Mouse (Mus musculus) left cerebral cortex, adult 8-10 months (tissue): ENCODE measurements around the gene Greb1. TPM values are rescaled to one million over a fixed set of nuclear protein-coding genes. Genes with fewer than 3 reads are reported as not detected.

Experiments used
- DNase-seq, 2 experiments: peaks; one replicate each; pipeline ENCODE4 v3.0.0; 2022; ENCODE audit warnings: low spot score in 2 of 2
- total RNA-seq, 4 experiments: library from RNA; stranded (reverse); gene quantifications; 2 replicates each; pipeline ENCODE4 v1.2.4; 2022

Gene Greb1
- total RNA-seq, 4 experiments from 2014 or later = 0.63 to 1.5 (median 1.2) TPM

GRCm38 (mm10) chr12:16764776-16765445, 35.8 kb downstream of the Greb1 start:
- no peak for DNase-seq

DNA sequence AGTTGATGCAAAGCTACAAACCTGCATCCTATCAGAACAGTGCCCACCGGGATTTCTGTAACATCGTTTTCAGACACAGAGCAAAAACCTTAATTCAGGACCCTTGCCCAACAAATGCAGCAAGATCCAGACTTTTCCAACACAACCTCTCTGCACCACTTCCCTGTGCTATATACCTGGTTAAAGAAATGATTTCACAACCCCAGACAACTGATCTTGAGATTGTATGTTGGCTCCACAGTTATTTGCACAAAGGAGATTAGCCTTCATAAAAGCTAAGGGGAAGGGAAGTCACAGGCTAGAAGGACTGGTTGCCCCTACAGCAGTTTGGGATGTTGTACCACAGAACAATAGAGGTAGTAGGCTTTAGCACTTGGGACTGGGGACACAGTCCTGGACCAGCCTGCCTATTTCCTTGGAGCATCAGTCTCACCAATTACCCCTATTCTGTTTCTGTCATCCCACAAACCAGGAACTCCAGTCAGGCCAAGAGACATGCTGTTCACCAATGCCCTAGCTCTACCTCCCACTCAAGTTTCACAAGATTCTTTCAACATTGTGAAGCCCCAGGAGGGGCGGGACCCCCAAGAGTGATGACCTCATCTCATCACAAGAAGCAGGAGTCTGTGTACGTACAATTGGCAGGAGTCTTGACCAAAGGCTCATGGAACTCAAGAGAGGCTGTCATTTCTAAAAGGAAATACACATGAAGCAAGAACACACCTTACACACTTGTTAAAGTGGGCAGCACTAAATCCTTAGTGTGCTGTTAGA, 36.9 kb downstream of the Greb1 start:
- no peak for DNase-seq

DNA sequence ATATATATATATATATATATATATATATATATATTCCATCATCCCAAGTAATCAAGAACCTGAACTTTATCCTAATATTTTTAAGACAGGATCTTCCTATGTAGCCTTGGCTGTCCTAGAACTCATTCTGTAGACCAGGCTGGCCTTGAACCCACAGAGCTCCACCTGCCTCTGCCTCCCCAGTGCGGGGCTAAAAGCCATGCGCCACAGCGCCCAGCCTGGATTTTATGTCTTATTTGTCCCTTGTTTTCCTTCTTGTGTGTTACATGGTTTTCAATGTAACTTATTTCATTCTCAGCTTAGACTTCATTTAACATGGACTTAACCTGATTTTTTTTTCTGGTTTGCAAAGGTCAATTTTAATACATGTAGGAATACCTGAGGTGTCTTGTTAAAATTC, 39.2 kb downstream of the Greb1 start:
- no peak for DNase-seq

DNA sequence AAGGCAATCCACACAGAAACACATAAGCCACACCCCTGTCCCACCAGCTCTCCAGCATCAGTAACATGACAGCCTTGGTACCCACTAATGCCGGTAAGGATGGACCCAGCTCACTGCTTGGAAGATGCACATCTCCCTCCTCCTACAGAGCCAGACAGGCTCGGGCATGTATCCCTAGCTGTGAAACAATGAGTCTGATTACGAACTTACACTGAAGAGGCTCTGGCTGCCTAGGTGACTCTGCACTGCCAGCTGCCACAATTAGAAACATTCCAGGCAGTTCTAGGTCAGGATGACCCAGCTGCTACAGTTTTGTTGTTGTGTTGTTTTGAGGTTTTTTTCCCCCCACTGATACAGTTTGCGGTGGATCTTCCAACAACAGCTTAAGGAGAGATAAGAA, 40.4 kb downstream of the Greb1 start:
- DNase-seq = no peak

DNA sequence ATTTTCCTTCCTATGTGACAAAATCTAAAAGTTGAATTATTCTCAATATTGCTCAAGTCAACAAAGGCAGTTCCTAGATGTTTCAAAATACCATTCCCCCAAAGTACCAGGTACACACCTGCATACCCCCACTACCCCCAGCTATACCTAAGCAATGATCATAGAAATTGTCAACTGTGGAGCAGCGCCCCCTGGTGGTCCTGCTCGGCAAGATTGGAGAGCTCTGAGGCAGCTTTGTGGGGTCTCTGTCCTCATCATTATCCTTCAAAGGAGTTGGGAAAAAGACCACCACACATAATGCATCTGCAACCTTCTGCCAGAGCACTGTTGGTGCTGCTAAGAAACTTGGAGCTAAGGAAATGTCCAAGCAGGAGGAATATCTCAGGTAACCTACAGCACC, 46.4 kb downstream of the Greb1 start:
- peak in 1 of 2 experiments; percentile 34 for DNase-seq

- DNase-seq = no peak
These were observed 47.1 kb downstream of the Greb1 start for GRCm38 (mm10) chr12:16753555-16753954.

GRCm38 (mm10) chr12:16753110-16753509, 47.6 kb downstream of the Greb1 start:
- DNase-seq = no peak

GRCm38 (mm10) chr12:16752236-16752840, 48.3 kb downstream of the Greb1 start:
- no peak for DNase-seq

GRCm38 (mm10) chr12:16751609-16752008, 49.1 kb downstream of the Greb1 start:
- no peak for DNase-seq

GRCm38 (mm10) chr12:16740059-16740458, 60.6 kb downstream of the Greb1 start:
- DNase-seq = no peak

DNA sequence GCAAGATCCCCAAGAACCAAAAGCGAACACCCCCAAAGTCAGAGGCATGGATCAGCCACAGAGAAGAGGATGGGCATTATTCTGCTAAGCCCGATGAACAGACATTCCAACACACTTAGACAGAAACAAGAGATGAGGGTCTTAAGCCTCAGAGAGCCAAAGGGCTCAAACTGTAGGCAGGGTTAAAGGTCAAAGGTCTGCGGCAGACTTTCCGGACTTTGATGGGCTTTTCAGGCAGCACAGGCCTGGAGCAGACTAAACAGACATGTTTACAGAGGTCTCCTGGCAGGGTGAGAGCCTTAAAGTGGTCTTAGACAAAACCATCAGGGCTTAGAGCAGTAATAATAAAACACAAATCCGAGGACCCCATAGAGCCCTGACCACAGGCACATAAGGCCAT, 63.4 kb downstream of the Greb1 start:
- no peak for DNase-seq

GRCm38 (mm10) chr12:16734698-16735097, 66.0 kb downstream of the Greb1 start:
- DNase-seq = no peak

GRCm38 (mm10) chr12:16734009-16734408, 66.7 kb downstream of the Greb1 start:
- no peak for DNase-seq

GRCm38 (mm10) chr12:16731121-16731741, 69.5 kb downstream of the Greb1 start:
- DNase-seq = no peak

GRCm38 (mm10) chr12:16730196-16730595, 70.5 kb downstream of the Greb1 start:
- no peak for DNase-seq

GRCm38 (mm10) chr12:16728221-16728620, 72.5 kb downstream of the Greb1 start:
- DNase-seq = no peak

- no peak for DNase-seq
These were observed 74.5 kb downstream of the Greb1 start for GRCm38 (mm10) chr12:16726229-16726628.

GRCm38 (mm10) chr12:16723601-16724000, 77.1 kb downstream of the Greb1 start:
- no peak for DNase-seq

DNA sequence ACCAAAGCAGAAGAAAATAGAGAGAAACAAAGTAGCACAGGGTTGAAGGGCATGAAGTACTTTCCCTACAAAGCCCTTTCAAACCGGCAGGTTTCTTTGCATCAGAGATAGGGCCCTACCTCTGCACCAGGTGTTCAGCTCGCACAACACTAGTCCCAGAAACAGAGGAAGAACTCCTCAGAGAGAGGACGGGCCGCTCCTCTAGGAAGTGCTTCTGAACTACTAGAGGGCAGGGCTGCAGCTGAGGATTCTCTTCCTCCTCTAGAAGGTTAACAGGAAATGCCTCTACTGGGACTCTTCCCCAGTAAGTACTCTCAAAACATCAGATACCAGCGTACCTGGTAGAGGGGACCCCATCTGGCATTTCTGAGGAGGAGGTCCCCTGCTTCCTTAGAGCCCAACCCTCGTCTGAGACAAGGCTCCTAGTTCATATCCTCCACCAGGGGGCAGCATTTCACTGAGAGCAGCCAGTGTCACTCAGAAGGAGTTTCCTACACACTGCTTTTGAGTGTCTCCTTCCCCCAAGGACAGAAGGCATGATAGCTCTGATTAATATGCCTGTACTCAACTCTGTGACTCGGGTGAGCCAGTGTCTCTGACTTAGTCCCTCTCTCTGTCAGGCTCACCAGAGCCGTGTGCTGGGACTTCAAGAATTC, 81.9 kb downstream of the Greb1 start:
- DNase-seq = peak in 1 of 2 experiments; percentile 9

DNA sequence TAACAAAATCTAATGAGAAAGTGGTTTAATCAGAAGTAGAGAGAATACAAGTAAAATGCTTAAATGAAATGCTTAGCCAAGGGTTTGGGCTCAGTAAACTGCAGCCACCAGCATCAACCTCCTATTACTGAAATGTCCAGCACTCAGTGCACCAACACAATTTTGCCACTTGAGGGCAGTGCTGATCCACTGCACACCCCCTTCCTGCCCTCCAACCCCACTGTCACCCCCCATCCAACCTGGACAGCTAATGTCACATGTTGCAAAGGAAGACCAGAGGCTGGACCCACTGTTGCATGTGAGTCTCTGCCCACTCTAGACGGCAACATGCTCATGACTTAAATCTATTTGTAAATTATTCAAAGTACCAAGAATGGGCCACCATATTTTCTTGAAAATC, 83.0 kb downstream of the Greb1 start:
- no peak for DNase-seq

DNA sequence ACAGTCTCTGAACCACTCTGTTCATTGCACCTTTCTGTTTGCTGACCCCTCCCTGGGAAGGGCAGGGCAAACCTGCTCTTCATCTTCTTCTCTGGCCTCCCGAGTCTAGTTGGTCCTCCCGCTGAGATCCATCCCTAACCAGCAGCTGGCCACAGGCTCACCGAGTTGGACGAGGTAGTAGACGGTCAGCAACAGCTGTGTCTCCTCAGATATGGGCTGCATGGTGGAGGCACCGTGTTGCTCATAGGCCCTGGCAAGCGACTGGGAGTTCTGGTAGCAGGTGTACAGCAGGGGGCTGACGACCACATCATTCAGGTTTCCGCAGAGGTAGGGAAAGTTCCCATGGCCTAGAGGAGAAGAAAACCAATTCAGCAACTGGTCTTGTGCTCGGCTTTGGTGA, 86.1 kb downstream of the Greb1 start:
- no peak for DNase-seq

- DNase-seq = no peak
These were observed 102.0 kb downstream of the Greb1 start for GRCm38 (mm10) chr12:16698691-16699090.
